Mouse (Mus musculus) neural tube, embryonic 14.5 days (tissue): ENCODE data around the gene Pgm5. TPM values are rescaled to one million over a fixed set of nuclear protein-coding genes. Genes with fewer than 3 reads are reported as not detected.

Experiments used
- ATAC-seq: fragments of 200-750 bp; cut with Nextera tagmentation; 2 replicates; pipeline ENCODE4 v1.8.0; 2017; ENCODE audit warnings: low read depth, mild to moderate bottlenecking, moderate TSS enrichment, moderate library complexity
- H3K27ac ChIP-seq: fragments of 300-500 bp; sonication (generic); 2 replicates; pipeline ENCODE4 v1.5.1; 2014; ENCODE audit warnings: low read depth, mild to moderate bottlenecking, control low read depth, low read length, moderate library complexity, mixed read lengths
- H3K27me3 ChIP-seq: fragments of 300-500 bp; sonication (generic); 2 replicates; pipeline ENCODE4 v1.6.1; 2014; ENCODE audit warnings: low read length; ENCODE audit not compliant: control insufficient read depth, insufficient read depth
- H3K36me3 ChIP-seq: fragments of 300-500 bp; sonication (generic); 2 replicates; pipeline ENCODE4 v1.6.1; 2014; ENCODE audit warnings: low read length, mixed read lengths; ENCODE audit not compliant: control insufficient read depth, insufficient read depth
- H3K4me1 ChIP-seq: fragments of 300-500 bp; sonication (generic); 2 replicates; pipeline ENCODE4 v1.6.1; 2014; ENCODE audit warnings: low read length; ENCODE audit not compliant: control insufficient read depth, insufficient read depth
- H3K4me2 ChIP-seq: fragments of 300-500 bp; sonication (generic); 2 replicates; pipeline ENCODE4 v1.6.1; 2014; ENCODE audit warnings: mild to moderate bottlenecking, low read depth, low read length, control low read depth
- H3K4me3 ChIP-seq: fragments of 300-500 bp; sonication (generic); 2 replicates; pipeline ENCODE4 v1.5.1; 2014; ENCODE audit warnings: low read depth, low read length, control low read depth, mixed read lengths
- H3K9ac ChIP-seq: fragments of 300-500 bp; sonication (generic); replicated peaks from 2 replicates; pipeline ENCODE4 v1.6.1; 2014; ENCODE audit warnings: low read depth, mild to moderate bottlenecking, control low read depth, low read length, mixed read lengths
- H3K9me3 ChIP-seq: fragments of 300-500 bp; sonication (generic); 2 replicates; pipeline ENCODE4 v1.6.1; 2016; ENCODE audit warnings: low read length; ENCODE audit not compliant: control insufficient read depth
- WGBS: fragments of 180-500 bp; shearing (Covaris S2); extraction: QIAGEN DNeasy Blood & Tissue Kit; methylation state at CpG from one replicate; pipeline ENCODE4 v1.1.7; 2014; 5-methylcytosine and 5-hydroxymethylcytosine counted together
- polyA plus RNA-seq: library from polyadenylated mRNA; unstranded; fragments of >200 nt; fragmentation: Nextera tagmentation; extraction: Ambion mirVana; gene quantifications from 2 replicates; pipeline ENCODE4 v1.2.1, GENCODE M21; 2014

Pgm5 gene
- polyA plus RNA-seq, 1 experiment from 2014 or later, result 3.4 TPM

DNA sequence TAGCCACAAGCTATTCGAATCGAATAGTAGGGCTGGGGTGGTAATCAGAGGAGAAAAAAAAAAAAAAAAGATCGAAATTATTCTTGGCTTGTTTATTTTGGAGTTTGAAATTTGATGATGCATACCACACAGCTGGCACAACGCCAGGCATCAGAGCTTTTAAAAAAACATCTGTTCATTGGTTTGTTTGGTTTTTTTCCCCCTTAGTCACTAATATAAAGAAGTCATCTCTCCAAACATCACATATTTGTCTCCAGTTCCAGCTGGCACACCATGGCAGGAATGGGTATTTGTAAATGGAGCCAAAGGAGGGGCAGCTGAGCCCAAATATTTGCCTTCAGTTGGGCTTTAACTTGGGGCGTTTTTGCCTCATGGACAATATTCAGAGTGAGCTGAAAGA, 131.0 kb downstream of the Pgm5 start:
- no peaks in the 10 kb centered on the region for H3K9me3 ChIP-seq
- no peak overlapping the region for H3K4me2 ChIP-seq
- no peak overlapping the region for H3K27ac ChIP-seq
- ATAC-seq, result no peak
- no peak overlapping the region for H3K9ac ChIP-seq
- H3K4me1 ChIP-seq, result no peaks in the 10 kb centered on the region
- WGBS, result 57% methylated on average over 5 of the region's 5 CpGs
- H3K4me3 ChIP-seq, result no peak overlapping the region
- no peaks in the 10 kb centered on the region for H3K36me3 ChIP-seq
- H3K27me3 ChIP-seq, result no peaks in the 10 kb centered on the region

GRCm38 (mm10) chr19:24724362-24724761, 137.3 kb downstream of the Pgm5 start:
- Histone ChIP-seq H3K36me3 (no peaks in the 10 kb centered on the region), H3K9ac (no peak overlapping the region), H3K9me3 (no peaks in the 10 kb centered on the region), H3K4me3 (no peak overlapping the region), H3K27me3 (no peaks in the 10 kb centered on the region), H3K4me2 (no peak overlapping the region), H3K4me1 (no peaks in the 10 kb centered on the region), H3K27ac (no peak overlapping the region)
- no peak for ATAC-seq
- 63% methylated on average over 10 of the region's 10 CpGs for WGBS

DNA sequence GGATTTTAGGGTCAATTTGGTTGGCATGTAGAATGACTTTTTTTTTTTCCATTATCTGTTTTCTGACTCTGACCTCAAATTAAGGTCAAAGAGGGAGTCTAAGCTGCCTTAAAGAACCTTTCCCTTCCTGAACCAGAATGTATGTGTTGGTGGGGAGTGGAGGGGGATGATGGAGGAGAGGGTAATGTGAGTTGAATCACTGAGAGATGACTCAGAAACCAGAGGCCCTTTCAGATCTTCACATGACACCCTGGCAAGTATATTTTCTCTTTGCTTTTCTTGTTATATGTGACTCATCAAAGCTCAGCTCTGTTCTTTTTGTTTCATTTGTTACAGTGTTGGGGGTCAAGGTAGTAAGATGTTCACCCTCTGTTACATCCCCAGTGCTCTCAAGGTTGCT, 141.2 kb downstream of the Pgm5 start:
- Histone ChIP-seq H3K9me3 (no peaks in the 10 kb centered on the region), H3K9ac (no peak overlapping the region), H3K4me1 (no peaks in the 10 kb centered on the region), H3K4me3 (no peak overlapping the region), H3K27ac (no peak overlapping the region), H3K36me3 (no peaks in the 10 kb centered on the region), H3K27me3 (no peaks in the 10 kb centered on the region), H3K4me2 (no peak overlapping the region)
- ATAC-seq, result no peak

DNA sequence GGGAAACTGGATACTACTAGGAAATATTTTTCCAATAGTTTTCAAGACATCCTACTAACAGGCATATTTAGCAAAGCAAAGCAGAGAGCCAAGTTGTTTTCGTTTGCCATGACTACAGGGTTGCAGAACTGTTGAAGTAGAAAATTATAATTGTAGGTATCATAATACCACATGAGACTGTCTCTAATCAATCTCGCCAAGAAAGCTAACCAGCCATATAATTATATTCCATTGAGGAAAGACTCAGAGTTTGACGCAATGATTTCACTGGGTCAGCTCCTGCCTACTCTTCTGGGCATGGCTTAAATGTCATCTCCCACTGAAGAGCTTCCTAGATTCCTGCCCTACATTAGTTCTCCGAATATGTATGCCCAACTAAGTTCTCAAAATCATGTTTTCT, 142.2 kb downstream of the Pgm5 start:
- H3K27ac ChIP-seq, result no peak overlapping the region
- H3K4me1 ChIP-seq, result no peaks in the 10 kb centered on the region
- WGBS, result 79% methylated on average over 4 of the region's 4 CpGs
- H3K4me3 ChIP-seq, result no peak overlapping the region
- ATAC-seq, result no peak
- H3K36me3 ChIP-seq, result no peaks in the 10 kb centered on the region
- H3K9ac ChIP-seq, result no peak overlapping the region
- no peaks in the 10 kb centered on the region for H3K9me3 ChIP-seq
- no peaks in the 10 kb centered on the region for H3K27me3 ChIP-seq
- no peak overlapping the region for H3K4me2 ChIP-seq

GRCm38 (mm10) chr19:24718021-24718420, 143.6 kb downstream of the Pgm5 start:
- H3K4me1 ChIP-seq, result no peaks in the 10 kb centered on the region
- no peak overlapping the region for H3K27ac ChIP-seq
- WGBS, result 78% methylated on average over 1 of the region's 1 CpGs
- no peaks in the 10 kb centered on the region for H3K36me3 ChIP-seq
- no peaks in the 10 kb centered on the region for H3K27me3 ChIP-seq
- ATAC-seq, result no peak
- H3K4me2 ChIP-seq, result no peak overlapping the region
- no peak overlapping the region for H3K9ac ChIP-seq
- no peaks in the 10 kb centered on the region for H3K9me3 ChIP-seq
- H3K4me3 ChIP-seq, result no peak overlapping the region

- peak; percentile 54; the same call in 1 of the 2 replicates for ATAC-seq
- H3K9me3 ChIP-seq, result no peaks in the 10 kb centered on the region
- WGBS, result 75% methylated on average over 7 of the region's 7 CpGs
Measured at GRCm38 (mm10) chr19:24716303-24717097, 145.2 kb downstream of the Pgm5 start.

DNA sequence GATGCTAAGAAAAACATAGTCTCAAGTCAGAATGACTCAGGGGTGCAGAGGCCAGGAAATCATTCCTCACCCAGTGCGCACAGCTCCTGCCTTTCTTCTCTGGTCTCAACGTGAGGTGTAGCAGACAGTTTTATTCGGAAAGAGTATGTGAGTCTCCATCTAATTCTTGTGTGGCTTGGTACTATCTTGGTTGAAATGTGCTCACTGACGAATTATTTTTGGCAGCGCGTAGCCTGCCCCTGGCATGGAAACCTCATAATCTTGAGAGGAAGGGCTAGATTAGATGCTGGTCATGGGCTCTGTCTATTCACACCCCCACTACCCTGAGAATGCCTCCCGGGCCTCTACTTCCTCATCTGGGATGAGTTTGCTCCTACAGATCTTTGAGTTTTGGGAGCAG, 153.6 kb downstream of the Pgm5 start:
- Histone ChIP-seq H3K4me2 (no peak overlapping the region), H3K36me3 (no peaks in the 10 kb centered on the region), H3K27ac (no peak overlapping the region), H3K27me3 (no peaks in the 10 kb centered on the region), H3K4me3 (no peak overlapping the region), H3K9ac (no peak overlapping the region), H3K4me1 (no peaks in the 10 kb centered on the region), H3K9me3 (no peaks in the 10 kb centered on the region)
- 83% methylated on average over 7 of the region's 7 CpGs for WGBS
- ATAC-seq, result no peak

More at GRCm38 (mm10) chr19:24716303-24717097, 145.2 kb downstream of the Pgm5 start:
- no peaks in the 10 kb centered on the region for H3K27me3 ChIP-seq
- H3K4me2 ChIP-seq, result no peak overlapping the region
- no peaks in the 10 kb centered on the region for H3K4me1 ChIP-seq
- no peaks in the 10 kb centered on the region for H3K36me3 ChIP-seq
- no peak overlapping the region for H3K4me3 ChIP-seq
- H3K27ac ChIP-seq, result no peak overlapping the region
- H3K9ac ChIP-seq, result no peak overlapping the region

GRCm38 (mm10) chr19:24707071-24707906, 154.4 kb downstream of the Pgm5 start:
- no peak for ATAC-seq
- Histone ChIP-seq H3K4me2 (no peak overlapping the region), H3K9ac (no peak overlapping the region), H3K27ac (no peak overlapping the region), H3K4me1 (no peaks in the 10 kb centered on the region), H3K27me3 (no peaks in the 10 kb centered on the region), H3K36me3 (no peaks in the 10 kb centered on the region), H3K4me3 (no peak overlapping the region), H3K9me3 (no peaks in the 10 kb centered on the region)
- 56% methylated on average over 7 of the region's 7 CpGs for WGBS

- Histone ChIP-seq H3K36me3 (no peaks in the 10 kb centered on the region), H3K4me2 (no peak overlapping the region), H3K4me1 (no peaks in the 10 kb centered on the region), H3K27me3 (no peaks in the 10 kb centered on the region), H3K27ac (no peak overlapping the region), H3K9ac (no peak overlapping the region), H3K4me3 (no peak overlapping the region), H3K9me3 (no peaks in the 10 kb centered on the region)
- WGBS, result 67% methylated on average over 1 of the region's 1 CpGs
- ATAC-seq, result no peak
Measured at GRCm38 (mm10) chr19:24705395-24705794, 156.3 kb downstream of the Pgm5 start.
